Mouse (Mus musculus) bone marrow macrophage, adult 2 months (primary cell): ENCODE data around the gene Stap1.

Source experiments
- CTCF ChIP-seq: IDR thresholded peaks from 2 replicates; pipeline ENCODE4 v1.5.1; 2012; ENCODE audit warnings: low read depth, mild to moderate bottlenecking, low read length, moderate library complexity
- POLR2A ChIP-seq: IDR thresholded peaks from 2 replicates; pipeline ENCODE4 v1.6.1; 2012; ENCODE audit warnings: mild to moderate bottlenecking, low read depth, low read length, borderline replicate concordance

DNA sequence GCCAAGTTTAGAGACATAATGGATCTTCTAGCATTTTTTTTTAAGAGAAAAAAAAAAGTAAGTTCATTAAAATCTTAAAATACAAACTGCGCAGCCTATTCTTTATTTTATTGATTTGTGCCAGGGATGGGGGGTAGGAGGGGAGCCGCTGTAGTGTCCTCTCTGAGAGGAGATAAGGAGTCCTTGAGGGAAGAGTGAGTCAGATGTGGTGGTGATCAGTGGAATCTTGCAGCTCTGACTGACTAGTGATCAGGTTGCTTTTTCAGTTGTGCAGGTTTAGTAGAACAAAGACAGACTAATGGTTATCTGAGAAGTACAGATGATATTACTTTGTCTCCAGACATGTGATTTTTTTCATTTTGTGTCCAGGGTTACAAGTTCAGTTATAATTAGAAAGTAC lies 41.5 kb downstream of the Stap1 start:
- TF ChIP-seq CTCF (no peak), POLR2A (no peak)
